Mouse (Mus musculus) liver, postnatal 0 days (tissue): ENCODE results near the gene Map3k13. TPM values are rescaled to one million over a fixed set of nuclear protein-coding genes. Genes with fewer than 3 reads are reported as not detected.
"Not testable (repeated sequence)": the region's sequence is repeated elsewhere in the genome, so short reads cannot be mapped to it uniquely, and the experiment has no call there.

ENCODE experiments used
- ATAC-seq: fragments of 200-750 bp; cut with Nextera tagmentation; 2 replicates; pipeline ENCODE4 v1.8.0; 2017; ENCODE audit warnings: mild to moderate bottlenecking, moderate library complexity
- DNase-seq: peaks from one replicate; pipeline ENCODE4 v3.0.0-alpha.2; 2016
- H3K27ac ChIP-seq: fragments of 300-500 bp; sonication (generic); 2 replicates; pipeline ENCODE4 v1.5.1; 2014; ENCODE audit warnings: antibody characterized with exemption, moderate library complexity, mild to moderate bottlenecking, low read depth
- H3K27me3 ChIP-seq: fragments of 300-500 bp; sonication (generic); 2 replicates; pipeline ENCODE4 v1.6.1; 2014; ENCODE audit warnings: low read length, control low read depth, mixed read lengths; ENCODE audit not compliant: insufficient read depth
- H3K36me3 ChIP-seq: fragments of 300-500 bp; sonication (generic); replicated peaks from 2 replicates; pipeline ENCODE4 v1.6.1; 2014; ENCODE audit warnings: mild to moderate bottlenecking, control low read depth, low read length, moderate library complexity, mixed read lengths; ENCODE audit not compliant: insufficient read depth
- H3K4me1 ChIP-seq: fragments of 300-500 bp; sonication (generic); 2 replicates; pipeline ENCODE4 v1.6.1; 2014; ENCODE audit warnings: antibody characterized with exemption, mild to moderate bottlenecking, control low read depth; ENCODE audit not compliant: insufficient read depth
- H3K4me2 ChIP-seq: fragments of 300-500 bp; sonication (generic); 2 replicates; pipeline ENCODE4 v1.6.1; 2014; ENCODE audit warnings: low read depth, mild to moderate bottlenecking, low read length, moderate library complexity, mixed read lengths
- H3K4me3 ChIP-seq: fragments of 300-500 bp; sonication (generic); 2 replicates; pipeline ENCODE4 v1.5.1; 2014; ENCODE audit warnings: low read depth, low read length
- H3K9ac ChIP-seq: fragments of 300-500 bp; sonication (generic); replicated peaks from 2 replicates; pipeline ENCODE4 v1.6.1; 2014; ENCODE audit warnings: mild to moderate bottlenecking, moderate library complexity
- H3K9me3 ChIP-seq: fragments of 300-500 bp; sonication (generic); 2 replicates; pipeline ENCODE4 v1.6.1; 2016; ENCODE audit warnings: mild to moderate bottlenecking, control low read depth, low read length, mixed read lengths
- CTCF ChIP-seq: sonication (generic); IDR thresholded peaks from 2 replicates; pipeline ENCODE4 v1.5.1; 2016; ENCODE audit warnings: antibody characterized with exemption, low read depth
- EP300 ChIP-seq: IDR thresholded peaks from 2 replicates; pipeline ENCODE4 v1.6.1; 2016; ENCODE audit warnings: antibody characterized with exemption, low read depth, mild to moderate bottlenecking
- WGBS: fragments of 180-500 bp; shearing (Covaris S2); extraction: QIAGEN DNeasy Blood & Tissue Kit; methylation state at CpG from one replicate; pipeline ENCODE4 v1.1.7; 2014; ENCODE audit not compliant: insufficient replicate concordance; 5-methylcytosine and 5-hydroxymethylcytosine counted together
- polyA plus RNA-seq: library from polyadenylated mRNA; unstranded; fragments of >200 nt; fragmentation: Nextera tagmentation; extraction: Ambion mirVana; gene quantifications from 2 replicates; pipeline ENCODE4 v1.2.1, GENCODE M21; 2015

The Map3k13 gene
- polyA plus RNA-seq, 1 experiment from 2014 or later = 1.2 TPM

DNA sequence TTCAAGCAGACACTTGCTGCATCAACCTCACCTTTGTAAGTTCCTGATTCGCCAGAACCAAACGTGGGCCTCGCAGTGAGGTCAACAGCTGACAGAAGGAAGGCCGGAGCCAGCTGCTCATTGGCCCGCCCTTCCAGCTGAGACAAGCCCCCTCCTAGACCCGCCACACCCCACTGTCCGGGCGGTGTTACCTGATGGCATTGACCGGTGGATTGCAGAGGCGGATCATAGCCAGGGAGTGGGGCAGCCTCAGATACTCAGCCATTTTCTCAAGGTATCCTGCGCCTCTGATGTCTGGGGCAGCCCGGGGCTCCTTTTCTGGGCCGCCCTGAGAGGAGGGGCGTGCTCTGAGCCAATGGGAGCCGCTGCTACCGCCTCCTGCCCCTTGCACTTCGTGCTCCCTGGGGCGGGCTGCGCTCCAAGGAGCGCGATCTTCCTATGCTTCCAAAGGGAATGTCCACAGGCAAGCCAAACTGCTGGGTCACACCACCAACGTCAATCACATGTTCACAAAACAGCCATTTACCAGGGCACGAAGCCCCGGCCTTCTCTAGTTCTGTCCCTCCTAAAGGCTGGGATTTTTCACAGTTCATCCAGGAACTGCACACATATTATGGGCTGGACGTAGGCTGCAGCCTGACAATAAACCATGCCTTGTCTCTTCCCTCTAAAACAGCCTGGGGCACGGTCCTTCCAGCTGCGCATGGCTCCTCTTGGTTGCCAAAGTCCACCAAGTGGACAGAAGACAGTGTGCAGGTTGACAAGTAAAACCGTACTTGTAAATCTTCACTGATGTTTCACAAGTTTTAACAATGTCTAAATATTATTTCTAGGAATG, 6.4 kb upstream of the Map3k13 start, which contains the start of gene Ehhadh:
Gene Ehhadh, minus strand, starts transcription at position 292 of the 838 bp plus-strand sequence.
- TF ChIP-seq CTCF = no peak
- TF ChIP-seq EP300 = peak; percentile 71; the same call in 1 of the 2 replicates
- DNase-seq = peak; percentile 76
- Histone ChIP-seq H3K27me3 (no peaks in the 10 kb centered on the region), H3K4me2 (peak within 1 kb of the TSS; percentile 78), H3K9ac (peak within 1 kb of the TSS; percentile 62), H3K9me3 (no peaks in the 10 kb centered on the region), H3K4me3 (peak within 1 kb of the TSS; percentile 55), H3K27ac (peak within 1 kb of the TSS; percentile 72), H3K36me3 (no peaks in the 10 kb centered on the region), H3K4me1 (peaks cover 28% of the 10 kb centered on the region)
- 10% methylated on average over 25 of the region's 28 CpGs for WGBS
- ATAC-seq = peak; percentile 86

DNA sequence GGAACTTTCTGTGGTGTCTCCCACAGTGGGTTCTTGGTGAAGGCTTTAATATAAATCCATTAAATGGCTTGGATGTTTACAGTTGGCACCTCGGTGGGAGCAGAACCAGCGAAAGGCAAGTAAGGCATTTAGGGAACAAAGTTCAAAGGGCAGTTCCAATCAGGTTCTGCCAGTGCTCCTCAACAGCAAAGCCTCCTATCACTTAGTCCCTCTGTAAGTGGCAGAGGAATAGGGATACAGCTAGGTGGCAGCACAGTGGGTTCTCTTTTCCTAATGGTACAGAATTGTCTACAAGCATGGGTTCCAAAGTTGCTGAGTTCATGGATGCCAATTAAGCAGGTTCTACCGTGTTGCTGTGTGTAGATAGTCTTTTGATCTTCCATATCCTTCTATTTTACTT, 5.6 kb upstream of the Map3k13 start:
- H3K4me2 ChIP-seq = peak overlapping the region; percentile 78; the same call in 1 of the 2 replicates
- DNase-seq (no peak), ATAC-seq (no peak)
- peak overlapping the region; percentile 72; the same call in 1 of the 2 replicates for H3K27ac ChIP-seq
- H3K4me1 ChIP-seq = peaks cover 34% of the 10 kb centered on the region
- TF ChIP-seq EP300 (no peak), CTCF (peak; percentile 62)
- WGBS = 53% methylated on average over 3 of the region's 3 CpGs
- no peak overlapping the region for H3K4me3 ChIP-seq
- H3K9me3 ChIP-seq = no peaks in the 10 kb centered on the region
- no peaks in the 10 kb centered on the region for H3K27me3 ChIP-seq
- no peak overlapping the region for H3K9ac ChIP-seq
- H3K36me3 ChIP-seq = no peaks in the 10 kb centered on the region

DNA sequence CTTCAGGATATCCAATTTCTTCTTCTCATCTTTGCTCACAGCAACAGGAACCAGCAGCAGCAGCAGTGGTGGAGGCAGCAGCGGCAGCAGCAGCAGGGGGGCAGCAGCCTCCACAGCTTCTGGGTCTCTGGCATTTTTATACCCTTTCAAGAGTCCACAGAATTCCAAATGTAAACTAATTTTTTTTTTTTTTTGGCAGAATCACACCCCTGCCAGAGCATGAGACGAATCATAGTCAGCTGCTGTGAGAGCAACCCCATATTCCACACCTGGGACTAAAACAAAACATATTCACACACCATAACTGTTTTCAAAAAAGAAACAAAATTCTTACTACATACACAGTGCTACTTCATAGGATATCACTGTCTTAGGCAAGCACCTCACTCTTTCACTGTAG, 5.0 kb upstream of the Map3k13 start:
- TF ChIP-seq EP300 (no peak), CTCF (no peak)
- WGBS = 88% methylated on average over 2 of the region's 2 CpGs
- no peak for ATAC-seq

DNA sequence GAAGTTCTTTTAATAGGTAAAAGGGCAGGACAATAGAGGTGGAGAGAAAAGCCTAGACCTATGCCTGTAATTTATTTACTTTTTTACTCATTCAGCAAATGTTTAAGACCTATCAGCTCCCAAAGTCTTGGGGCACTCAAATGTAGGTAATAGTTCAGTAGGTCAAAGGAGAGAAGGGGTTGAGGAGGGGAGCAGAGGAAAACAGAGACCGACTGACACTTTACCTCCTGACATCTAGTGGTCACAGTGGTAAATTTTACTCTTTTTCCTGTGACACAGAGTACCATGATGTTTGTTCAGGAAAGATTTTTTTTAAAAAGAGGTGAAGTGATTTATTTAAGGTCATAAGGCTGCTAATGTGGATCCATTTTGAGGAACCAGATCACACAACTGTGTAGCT, 3.7 kb upstream of the Map3k13 start:
- WGBS = 3% methylated on average over 1 of the region's 1 CpGs
- H3K4me1 ChIP-seq = peaks cover 41% of the 10 kb centered on the region
- TF ChIP-seq CTCF = peak; percentile 45; the same call in 1 of the 2 replicates
- TF ChIP-seq EP300 = peak; percentile 55
- H3K27ac ChIP-seq = no peak overlapping the region
- H3K9ac ChIP-seq = no peak overlapping the region
- no peak overlapping the region for H3K4me2 ChIP-seq
- H3K27me3 ChIP-seq = no peaks in the 10 kb centered on the region
- no peaks in the 10 kb centered on the region for H3K36me3 ChIP-seq
- H3K4me3 ChIP-seq = no peak overlapping the region
- ATAC-seq = peak; percentile 24; the same call in 1 of the 2 replicates
- no peak for DNase-seq
- H3K9me3 ChIP-seq = no peaks in the 10 kb centered on the region

More for the DNA sequence above, 5.0 kb upstream of the Map3k13 start:
- no peak overlapping the region for H3K4me2 ChIP-seq
- no peak overlapping the region; the same call in 1 of the 2 replicates for H3K27ac ChIP-seq
- no peak for DNase-seq
- no peak overlapping the region for H3K4me3 ChIP-seq
- H3K9me3 ChIP-seq = no peaks in the 10 kb centered on the region
- H3K27me3 ChIP-seq = no peaks in the 10 kb centered on the region
- peaks cover 35% of the 10 kb centered on the region for H3K4me1 ChIP-seq
- no peak overlapping the region for H3K9ac ChIP-seq
- no peaks in the 10 kb centered on the region for H3K36me3 ChIP-seq

DNA sequence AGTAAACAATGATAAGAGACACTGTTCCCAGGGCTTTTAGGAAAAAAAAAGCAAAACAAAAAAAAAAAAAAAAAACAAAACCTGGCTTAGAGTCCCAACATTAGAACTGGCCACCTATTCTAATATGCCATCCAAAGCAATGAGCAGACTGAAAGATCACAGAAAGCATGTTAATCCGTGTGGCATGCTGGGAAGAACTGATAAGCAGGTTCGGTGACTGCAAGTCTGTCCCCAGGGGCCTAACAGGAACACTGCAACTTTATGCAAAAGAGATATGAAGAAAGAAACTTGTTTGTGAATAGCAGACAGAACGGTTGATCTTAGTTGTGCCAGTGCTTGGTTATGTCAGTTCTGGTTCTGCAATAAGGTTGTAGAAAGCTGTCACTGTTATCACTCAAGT, 2.4 kb upstream of the Map3k13 start:
- Histone ChIP-seq H3K36me3 (no peaks in the 10 kb centered on the region), H3K4me2 (peak overlapping the region; percentile 30), H3K27me3 (no peaks in the 10 kb centered on the region), H3K4me3 (no peak overlapping the region), H3K9ac (no peak overlapping the region), H3K9me3 (no peaks in the 10 kb centered on the region), H3K27ac (peak overlapping the region; percentile 85), H3K4me1 (peaks cover 40% of the 10 kb centered on the region)
- TF ChIP-seq CTCF (peak; percentile 47), EP300 (peak; percentile 86)
- 26% methylated on average over 3 of the region's 3 CpGs for WGBS
- peak; percentile 4; the same call in 1 of the 2 replicates for ATAC-seq
- DNase-seq = no peak

DNA sequence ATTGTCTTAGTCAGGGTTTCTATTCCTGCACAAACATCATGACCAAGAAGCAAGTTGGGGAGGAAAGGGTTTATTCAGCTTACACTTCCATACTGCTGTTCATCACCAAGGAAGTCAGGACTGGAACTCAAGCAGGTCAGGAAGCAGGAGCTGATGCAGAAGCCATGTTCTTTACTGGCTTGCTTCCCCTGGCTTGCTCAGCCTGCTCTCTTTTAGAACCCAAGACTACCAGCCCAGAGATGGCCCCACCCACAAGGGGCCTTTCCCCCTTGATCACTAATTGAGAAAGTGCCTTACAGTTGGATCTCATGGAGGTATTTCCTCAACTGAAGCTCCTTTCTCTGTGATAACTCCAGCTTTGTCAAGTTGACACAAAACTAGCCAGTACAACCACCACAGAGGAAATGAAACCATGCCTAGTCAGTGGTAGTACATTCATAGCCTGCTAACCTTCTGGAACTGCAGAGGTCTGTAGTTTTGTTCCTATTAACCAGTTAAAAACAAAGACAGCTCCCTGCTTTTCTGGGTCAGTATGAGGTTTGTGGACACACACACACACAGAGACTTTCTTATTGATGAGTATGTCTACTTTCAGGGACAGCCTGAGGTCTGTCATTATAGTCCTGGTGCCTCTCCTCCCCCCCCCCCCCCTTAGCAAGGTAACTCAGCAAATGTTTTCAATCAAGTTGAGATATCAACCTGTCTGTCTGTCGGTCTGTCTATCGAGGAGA, 901 bp upstream of the Map3k13 start:
- not testable (repeated sequence) for H3K9me3 ChIP-seq, H3K36me3 ChIP-seq, DNase-seq, ATAC-seq, H3K27me3 ChIP-seq
- peaks cover 35% of the 10 kb centered on the region for H3K4me1 ChIP-seq
- WGBS = 14% methylated on average over 2 of the region's 2 CpGs
- H3K4me2 ChIP-seq = peak overlapping the region; percentile 78
- H3K27ac ChIP-seq = peak overlapping the region; percentile 85
- H3K4me3 ChIP-seq = peak overlapping the region; percentile 69
- peak overlapping the region; percentile 69; the same call in 1 of the 2 replicates for H3K9ac ChIP-seq
